Comparison of ENCODE assay signal across 9 mouse cellular contexts in genomic region chr2:29526266-29526665, GRCm38 (mm10).
DNase-seq lines count a peak whose midpoint lies in the region; ATAC-seq and TF ChIP-seq lines count a peak whose summit lies in the region.
"Had no signal": no experiment of that assay in that cellular context is flagged by ENCODE, and none has a peak within 500 bp of the region (broad histone marks: within the 10 kb centered on the region; RNA-seq: fewer than 3 reads in every experiment).

No protein-coding gene starts in this region.

- no peak overlapping the region; the same call in 1 of the 2 replicates for H3K9ac ChIP-seq in embryonic facial prominence, embryonic 14.5 days (ENCODE audit: low read depth, low read length)
- no peak overlapping the region for H3K9ac ChIP-seq in heart, postnatal 0 days (replicated peaks; ENCODE audit: low read depth, low read length)
- H3K9ac ChIP-seq: liver, embryonic 15.5 days had no signal

- H3K36me3 ChIP-seq in embryonic facial prominence, embryonic 14.5 days (ENCODE audit: control insufficient read depth, insufficient read depth, low read length): no peaks in the 10 kb centered on the region
- no peaks in the 10 kb centered on the region for H3K36me3 ChIP-seq in heart, postnatal 0 days (replicated peaks; ENCODE audit: control insufficient read depth, insufficient read depth, low read length)
- H3K36me3 ChIP-seq: liver, embryonic 15.5 days had no signal

- no peak for TF ChIP-seq CTCF in heart, postnatal 0 days (IDR thresholded peaks at IDR 0.05; ENCODE audit: low read depth)

- peak; percentile 85 for TF ChIP-seq EP300 in heart, postnatal 0 days (IDR thresholded peaks at IDR 0.05; ENCODE audit: low read depth)

- peak; percentile 69 for DNase-seq in adrenal gland, postnatal 14 days
- no peak for DNase-seq in adrenal gland, adult 8-10 months
- DNase-seq in embryonic facial prominence, embryonic 14.5 days (ENCODE audit: low spot score): peak; percentile 87
- DNase-seq in heart, postnatal 0 days (ENCODE audit: low spot score): peak; percentile 79
- DNase-seq in layer of hippocampus, adult 18-20 months (ENCODE audit: low spot score in 2 of 2): peak; percentile 51 to 63
- peak; percentile 41 for DNase-seq in lung, postnatal 36 days
- no peak for DNase-seq in retina, postnatal 1 day

- H3K4me2 ChIP-seq in embryonic facial prominence, embryonic 14.5 days (ENCODE audit: low read depth, low read length): 0 out of 2 replicates have a peak overlapping the region, but pooled peaks have one; percentile 0
- no peak overlapping the region for H3K4me2 ChIP-seq in heart, postnatal 0 days (ENCODE audit: low read depth, low read length)
- H3K4me2 ChIP-seq: liver, embryonic 15.5 days had no signal

- peak; percentile 77 for ATAC-seq in embryonic facial prominence, embryonic 14.5 days (ENCODE audit: low read depth)
- ATAC-seq in heart, postnatal 0 days (ENCODE audit: insufficient read depth, low read depth): peak; percentile 90
- no peak for ATAC-seq in inflammation-experienced regulatory T-cells, adult 6 months

- H3K4me1 ChIP-seq in embryonic facial prominence, embryonic 14.5 days (ENCODE audit: control insufficient read depth, insufficient read depth, low read length): peaks cover 31% of the 10 kb centered on the region
- H3K4me1 ChIP-seq in heart, postnatal 0 days (ENCODE audit: control insufficient read depth, insufficient read depth): peaks cover 26% of the 10 kb centered on the region
- H3K4me1 ChIP-seq: liver, embryonic 15.5 days had no signal

- peak overlapping the region; percentile 48; the same call in 1 of the 2 replicates for H3K27ac ChIP-seq in embryonic facial prominence, embryonic 14.5 days (replicated peaks; ENCODE audit: low read depth, low read length)
- peak overlapping the region; percentile 40 for H3K27ac ChIP-seq in heart, postnatal 0 days (ENCODE audit: low read depth)
- H3K27ac ChIP-seq: liver, embryonic 15.5 days had no signal

- H3K9me3 ChIP-seq in embryonic facial prominence, embryonic 14.5 days (ENCODE audit: control insufficient read depth, low read length): no peaks in the 10 kb centered on the region
- H3K9me3 ChIP-seq in heart, postnatal 0 days (replicated peaks; ENCODE audit: control insufficient read depth, low read length): no peaks in the 10 kb centered on the region
- H3K9me3 ChIP-seq: liver, embryonic 15.5 days had no signal

- H3K27me3 ChIP-seq in embryonic facial prominence, embryonic 14.5 days (replicated peaks; ENCODE audit: control insufficient read depth, insufficient read depth, low read length): no peaks in the 10 kb centered on the region
- no peaks in the 10 kb centered on the region for H3K27me3 ChIP-seq in heart, postnatal 0 days (ENCODE audit: control insufficient read depth, insufficient read depth, low read length)
- H3K27me3 ChIP-seq: liver, embryonic 15.5 days had no signal

- WGBS in embryonic facial prominence, embryonic 14.5 days: 35% methylated on average over 14 of the region's 14 CpGs
- 46% methylated on average over 14 of the region's 14 CpGs for WGBS in heart, postnatal 0 days

- no peak overlapping the region for H3K4me3 ChIP-seq in embryonic facial prominence, embryonic 14.5 days (ENCODE audit: low read depth, low read length)
- no peak overlapping the region for H3K4me3 ChIP-seq in heart, postnatal 0 days (ENCODE audit: low read depth, low read length)
- H3K4me3 ChIP-seq: liver, embryonic 15.5 days had no signal

Comparison
In these comparisons a context has a peak if more than half of its experiments do, and no peak if none do; other contexts are left out.
1. DNase-seq: peak in adrenal gland, postnatal 14 days (single experiment), embryonic facial prominence, embryonic 14.5 days (single experiment), heart, postnatal 0 days (single experiment), layer of hippocampus, adult 18-20 months (2 of 2) and lung, postnatal 36 days (single experiment); none in adrenal gland, adult 8-10 months (single experiment) and retina, postnatal 1 day (single experiment).